Mouse (Mus musculus): ENCODE data around the gene Gla.

The Gla gene

DNA sequence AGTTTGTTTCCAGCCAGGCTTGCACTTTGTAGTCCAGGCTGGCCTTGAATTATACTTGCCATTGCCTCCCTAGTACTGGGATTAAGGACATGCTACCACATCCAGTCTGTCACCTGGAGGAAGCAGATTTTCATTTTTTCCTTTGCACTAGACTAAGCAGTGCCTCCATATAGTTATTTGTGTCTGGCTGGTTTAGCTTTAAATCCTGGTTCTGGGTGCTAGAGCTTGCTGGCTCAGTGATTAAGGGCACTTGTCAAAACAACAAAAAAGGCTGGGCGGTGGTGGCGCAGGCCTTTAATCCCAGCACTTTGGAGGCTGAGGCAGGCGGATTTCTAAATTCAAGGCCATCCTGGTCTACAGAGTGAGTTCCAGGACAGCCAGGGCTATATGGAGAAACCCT lies 11.9 kb downstream of the Gla start:
- DNase-seq (ENCODE audit: low read depth, low spot score): no peak

DNA sequence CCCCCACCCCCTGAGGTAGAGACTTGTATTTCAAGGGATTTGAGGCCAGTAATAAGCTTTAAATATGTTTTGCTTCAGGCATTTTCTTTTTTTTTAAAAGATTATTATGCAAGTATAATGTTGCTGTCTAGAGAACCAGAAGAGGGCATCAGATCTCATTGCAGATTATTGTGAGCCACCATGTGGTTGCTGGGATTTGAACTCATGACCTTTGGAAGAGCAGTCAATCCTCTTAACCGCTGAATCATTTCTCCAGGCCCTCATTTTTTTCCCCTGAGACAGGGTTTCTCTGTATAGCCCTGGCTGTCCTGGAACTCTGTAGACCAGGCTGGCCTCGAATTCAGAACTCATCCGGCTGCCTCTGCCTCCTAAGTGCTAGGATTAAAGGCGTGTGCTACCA lies 12.7 kb downstream of the Gla start:
- DNase-seq (ENCODE audit: low read depth, low spot score): peak; percentile 74

DNA sequence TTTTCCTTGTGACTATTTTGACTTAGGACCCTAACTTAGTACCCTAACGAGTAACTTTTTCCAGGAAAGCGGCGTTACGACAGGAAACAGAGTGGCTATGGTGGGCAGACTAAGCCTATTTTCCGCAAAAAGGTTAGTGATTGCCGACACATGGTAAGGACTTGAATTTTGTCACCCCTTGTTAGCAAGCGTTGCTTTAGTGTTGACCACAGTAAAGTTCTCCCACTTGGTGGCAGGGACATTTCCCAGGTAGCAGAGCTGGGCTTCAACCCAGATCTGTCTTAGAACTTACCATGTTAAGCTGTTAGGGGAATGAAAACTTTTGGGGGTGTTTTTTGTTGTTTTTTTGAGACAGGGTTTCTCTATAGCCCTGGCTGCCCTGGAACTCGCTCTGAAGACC lies 14.5 kb downstream of the Gla start:
- no peak for DNase-seq (ENCODE audit: low read depth, low spot score)

DNA sequence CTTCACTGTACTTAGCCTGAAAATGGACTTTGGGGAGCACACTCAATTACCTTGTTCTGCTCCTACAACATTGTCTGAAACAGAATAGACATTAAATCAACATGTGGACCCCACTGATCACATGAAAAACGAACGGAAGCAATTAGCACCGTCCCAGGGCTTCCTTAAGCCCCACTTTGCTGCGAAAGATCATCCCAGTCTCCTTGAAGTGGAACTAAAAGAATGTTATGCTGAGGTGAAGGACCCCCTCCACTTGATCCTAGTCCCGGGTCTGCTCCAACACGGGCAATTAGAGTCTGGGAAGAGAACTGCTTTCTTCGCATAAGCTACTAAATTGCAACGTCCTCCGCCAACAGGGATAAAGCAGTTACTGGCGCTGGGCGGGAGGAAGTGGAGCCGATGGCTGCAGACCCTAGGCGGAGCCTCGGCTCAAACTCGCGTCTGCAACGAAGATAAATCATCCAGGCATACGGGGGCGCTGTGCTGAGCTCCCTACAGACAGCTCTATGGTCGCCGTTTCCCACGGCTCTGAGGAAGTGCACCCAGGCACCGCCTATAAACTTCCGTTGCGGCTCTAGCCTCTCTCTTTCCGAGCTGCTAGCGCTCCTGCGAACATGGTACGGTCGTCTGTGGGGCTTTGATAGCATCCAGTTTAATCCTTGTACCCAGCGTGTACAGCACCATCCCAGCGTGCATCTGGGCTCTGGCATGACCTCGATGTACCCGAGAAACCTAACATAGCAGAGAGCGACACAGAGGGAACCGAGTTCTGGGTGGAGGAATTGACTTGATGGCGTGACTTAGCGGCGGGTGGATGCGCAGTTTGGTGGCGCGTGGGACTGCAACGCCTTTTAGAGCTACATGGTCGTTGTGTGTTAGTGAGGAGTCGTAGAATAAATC lies 15.6 kb downstream of the Gla start, which contains the start of gene Rpl36a:
Rpl36a (plus strand) TSS at position 552 of the 900 bp plus-strand sequence.
- DNase-seq (ENCODE audit: low read depth, low spot score): peak; percentile 95

DNA sequence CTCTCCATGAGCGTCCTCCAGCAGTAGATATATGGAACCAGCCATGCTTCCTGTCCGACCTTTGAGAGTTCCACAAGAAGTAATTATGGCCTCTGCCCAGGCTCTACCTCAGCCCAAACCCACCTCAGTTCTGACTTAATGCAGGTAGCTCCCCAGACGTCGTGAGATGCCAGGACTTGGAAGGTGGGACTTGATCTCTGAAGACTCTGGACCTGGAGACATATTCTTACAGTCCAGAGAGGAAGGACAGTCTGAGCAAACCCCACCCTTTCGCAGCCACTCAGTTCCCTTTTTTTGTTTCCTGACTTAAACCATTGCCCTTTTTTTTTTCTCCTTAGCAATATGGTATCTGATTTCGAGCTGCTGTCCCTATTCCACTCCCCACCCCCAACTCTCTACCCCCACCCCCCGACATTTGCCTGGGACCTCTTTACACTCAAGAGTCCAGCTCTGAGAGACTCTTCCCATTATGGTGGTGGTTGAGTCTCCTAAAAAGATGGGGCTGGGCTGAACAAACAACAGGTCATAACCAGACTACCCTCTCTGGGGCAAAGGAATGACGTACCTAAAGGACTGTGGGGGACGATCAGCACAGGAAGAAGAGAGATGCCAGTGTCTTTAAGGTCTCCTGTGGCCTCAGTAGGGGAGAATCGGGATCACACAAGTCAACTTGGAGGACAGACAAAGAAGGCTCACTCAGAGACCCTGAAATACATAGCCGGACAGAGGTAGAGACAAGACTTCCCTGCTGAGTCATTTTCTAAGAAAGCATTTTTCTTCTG lies 17.8 kb downstream of the Gla start, which contains the start of gene Btk:
Btk (minus strand) TSS at position 683 of the 782 bp plus-strand sequence.
- no peak for DNase-seq (ENCODE audit: low read depth, low spot score)

DNA sequence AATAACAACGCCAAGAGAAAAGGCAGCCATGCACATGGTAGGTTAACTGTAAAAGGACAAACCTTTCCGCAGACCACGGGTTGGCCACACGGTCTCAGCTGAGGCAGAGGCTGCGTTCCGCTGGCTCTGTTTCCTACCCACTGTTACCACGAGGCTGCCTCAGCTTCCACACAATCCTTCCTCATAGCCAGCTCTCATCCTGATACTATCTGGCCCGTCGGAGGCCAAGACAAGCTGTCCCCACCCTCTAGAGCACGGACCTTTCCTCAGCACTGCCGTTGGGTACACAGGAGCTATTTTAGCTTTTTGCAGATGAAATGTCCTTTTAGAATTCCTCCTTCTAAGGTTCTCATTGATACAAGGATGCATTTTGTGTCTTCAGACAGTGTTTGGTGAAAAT lies 18.7 kb downstream of the Gla start:
- no peak for DNase-seq (ENCODE audit: low read depth, low spot score)

DNA sequence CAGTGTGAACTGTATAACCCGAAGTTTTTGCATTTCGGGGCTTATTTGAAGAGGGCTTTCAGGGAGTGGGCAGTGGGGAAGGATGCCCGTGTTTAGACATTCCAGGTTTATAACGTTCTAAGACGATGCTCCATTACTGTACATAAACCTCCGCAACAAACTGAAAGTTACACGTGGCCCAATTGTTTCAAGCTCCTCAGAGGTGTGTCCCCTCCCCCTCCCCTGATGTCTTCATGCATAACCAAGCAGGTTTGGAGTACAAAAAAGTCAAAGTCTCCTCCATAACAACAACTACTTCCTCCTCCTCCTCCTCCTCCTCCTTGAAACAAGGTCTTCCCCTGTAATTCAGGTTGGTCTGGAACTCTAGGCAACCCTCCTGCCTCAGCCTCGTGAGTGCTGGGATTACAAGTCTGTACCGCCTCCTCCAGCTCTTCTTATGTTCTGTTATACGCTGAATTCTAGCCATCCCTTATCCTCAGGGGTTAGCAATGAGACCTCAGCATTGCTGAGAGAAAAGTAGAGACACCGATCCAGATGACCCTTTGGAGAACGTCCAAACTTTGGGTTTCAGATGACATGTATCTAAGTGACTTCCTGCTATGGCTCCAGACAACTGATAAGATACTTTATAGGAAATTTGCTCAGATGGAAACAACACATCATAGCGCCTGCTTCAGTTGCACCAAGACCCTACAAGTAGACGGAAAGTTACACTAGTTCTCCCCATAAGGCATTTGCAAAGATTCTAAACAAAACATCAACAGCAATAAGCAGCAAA lies 20.2 kb downstream of the Gla start:
- DNase-seq (ENCODE audit: low read depth, low spot score): no peak

DNA sequence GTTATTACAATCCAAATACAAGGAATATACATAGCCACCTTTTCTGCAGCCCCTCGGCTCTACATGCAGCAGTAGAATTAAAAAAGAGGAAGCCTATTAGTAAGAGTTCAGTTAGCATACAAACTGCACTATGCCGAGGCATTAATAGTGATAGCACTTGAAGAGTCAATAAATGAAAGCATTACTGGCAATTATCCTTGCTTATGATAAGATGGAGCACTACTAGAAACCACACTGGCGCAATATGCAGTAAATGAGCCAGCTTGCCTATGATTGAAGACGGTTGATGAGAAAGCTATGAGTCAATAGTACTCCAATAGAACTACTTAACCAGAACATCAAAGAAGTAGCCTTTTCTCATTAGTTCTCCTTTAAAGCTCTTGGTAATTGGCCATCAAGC lies 23.0 kb downstream of the Gla start:
- no peak for DNase-seq (ENCODE audit: low read depth, low spot score)

DNA sequence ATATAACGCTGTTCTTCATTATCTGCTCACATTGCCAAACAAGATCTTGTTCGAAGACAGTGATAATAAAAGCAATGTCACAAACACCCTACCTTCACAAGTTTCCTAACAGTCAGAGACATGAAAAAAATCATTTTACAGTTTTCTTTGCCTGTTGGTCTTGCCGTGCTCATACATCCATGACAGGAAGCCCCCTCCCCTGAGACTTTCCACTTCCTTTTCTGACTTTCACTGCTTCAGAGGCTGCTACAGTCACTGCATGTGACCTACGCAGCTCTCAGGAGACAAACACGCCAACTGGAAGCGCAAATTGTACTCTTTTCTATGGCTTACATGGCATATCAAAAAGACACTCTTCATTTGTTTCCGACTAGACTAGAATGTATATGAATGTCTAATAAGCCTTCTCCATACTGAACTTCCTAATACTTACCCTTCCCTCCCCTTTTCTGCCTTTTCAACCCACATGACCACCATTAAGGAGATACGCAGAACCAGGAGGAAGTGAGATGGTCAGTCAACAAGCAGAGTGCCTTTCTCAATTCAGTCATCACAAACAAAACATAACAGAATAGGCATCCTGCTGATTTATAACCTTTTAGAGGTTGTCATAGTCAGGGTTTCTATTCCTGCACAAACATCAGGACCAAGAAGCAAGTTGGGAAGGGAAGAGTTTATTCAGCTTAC lies 34.2 kb downstream of the Gla start:
- no peak for DNase-seq (ENCODE audit: low read depth, low spot score)

DNA sequence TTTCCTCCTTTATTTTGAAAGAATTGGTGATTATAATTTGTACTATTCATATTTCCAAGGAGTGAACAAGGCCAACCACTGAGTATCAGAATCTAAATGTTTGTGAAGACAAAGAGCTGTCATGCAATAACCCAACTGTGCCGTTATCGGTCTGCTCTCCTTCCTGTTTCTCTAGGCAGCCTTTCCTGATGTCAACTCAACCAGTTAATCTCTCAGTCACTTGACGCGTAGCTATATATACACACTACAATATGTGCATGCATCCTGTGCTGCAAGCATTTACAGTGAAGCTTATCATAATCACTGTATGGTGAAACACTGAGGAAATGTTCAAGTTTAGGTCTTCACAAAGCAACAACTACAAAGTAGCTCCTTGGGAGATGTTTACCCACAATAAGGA lies 36.6 kb downstream of the Gla start:
- no peak for DNase-seq (ENCODE audit: low read depth, low spot score)

DNA sequence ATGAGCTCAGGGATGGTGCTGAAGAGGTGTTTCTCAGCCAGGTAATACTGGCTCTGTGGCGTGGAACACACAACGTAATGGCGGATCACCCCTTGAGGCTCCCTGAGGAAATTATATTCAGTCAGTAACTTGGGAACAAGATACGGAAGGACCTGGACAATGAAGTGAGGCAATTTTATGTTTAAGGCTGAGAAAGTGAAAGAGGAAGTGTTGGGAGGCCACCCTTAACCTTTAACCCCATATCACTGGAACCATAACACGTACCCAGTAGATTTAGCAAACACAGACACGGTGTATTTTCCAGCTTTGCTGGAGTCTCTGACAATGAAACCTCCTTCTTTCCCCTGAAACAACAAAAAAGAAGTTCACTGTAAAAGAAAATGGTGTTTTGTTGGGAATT lies 46.5 kb downstream of the Gla start:
- no peak for DNase-seq (ENCODE audit: low read depth, low spot score)

DNA sequence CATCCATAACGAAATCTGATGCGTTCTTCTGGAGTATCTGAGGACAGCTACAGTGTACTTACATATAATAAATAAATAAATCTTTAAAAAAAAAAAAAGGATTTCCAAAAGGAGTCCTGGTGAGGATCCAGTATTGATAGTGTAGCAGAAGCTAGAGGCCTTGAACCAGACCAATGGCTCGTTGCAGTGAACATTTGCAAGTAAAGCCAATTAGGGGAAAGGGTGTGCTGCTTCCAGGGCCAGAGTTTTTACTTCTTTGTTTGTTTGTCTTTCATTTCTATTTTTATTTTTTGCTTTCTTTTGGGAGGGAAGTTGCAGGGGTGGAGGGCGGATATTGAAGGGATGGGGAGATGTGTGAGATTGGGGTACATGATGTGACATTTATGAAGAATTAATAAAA lies 47.6 kb downstream of the Gla start:
- no peak for DNase-seq (ENCODE audit: low read depth, low spot score)

DNA sequence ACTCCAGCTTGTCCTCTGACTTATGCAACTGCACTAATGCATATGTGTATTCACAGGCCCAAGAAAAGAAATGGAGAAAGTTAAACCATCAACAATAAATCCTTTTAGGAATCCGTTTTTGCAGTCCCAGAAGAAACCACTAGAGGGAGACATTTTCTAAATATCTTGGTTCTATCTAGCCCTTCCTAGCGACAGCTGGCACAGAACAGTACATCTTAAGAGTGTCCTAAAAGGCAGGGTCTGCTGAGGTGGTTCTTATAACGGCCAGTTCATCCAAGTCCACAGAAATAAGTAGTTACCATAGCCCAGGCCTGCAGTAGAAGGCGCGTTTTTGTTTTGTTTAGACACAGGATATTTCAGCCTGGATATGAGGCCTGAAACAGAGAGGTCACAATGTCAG lies 50.0 kb downstream of the Gla start:
- peak; percentile 81 for DNase-seq (ENCODE audit: low read depth, low spot score)

DNA sequence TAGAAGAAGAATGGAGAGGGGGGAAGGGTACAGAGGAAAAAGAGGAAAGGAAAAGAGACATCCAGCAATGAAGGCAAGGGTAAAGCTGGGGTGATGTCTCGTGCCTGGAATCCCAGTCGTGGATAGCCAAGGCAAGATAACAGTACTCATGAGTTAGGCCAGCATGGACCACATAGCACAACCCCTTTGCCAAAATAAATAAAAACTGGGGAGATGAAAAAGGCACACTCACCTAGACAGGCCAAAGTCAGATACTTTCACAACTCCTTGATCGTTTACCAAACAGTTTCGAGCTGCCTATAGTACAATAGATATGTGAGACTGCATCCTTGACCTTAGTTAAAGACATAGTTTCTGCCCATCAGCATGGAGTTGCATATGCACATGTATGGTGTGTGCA lies 53.6 kb downstream of the Gla start:
- DNase-seq (ENCODE audit: low read depth, low spot score): no peak

DNA sequence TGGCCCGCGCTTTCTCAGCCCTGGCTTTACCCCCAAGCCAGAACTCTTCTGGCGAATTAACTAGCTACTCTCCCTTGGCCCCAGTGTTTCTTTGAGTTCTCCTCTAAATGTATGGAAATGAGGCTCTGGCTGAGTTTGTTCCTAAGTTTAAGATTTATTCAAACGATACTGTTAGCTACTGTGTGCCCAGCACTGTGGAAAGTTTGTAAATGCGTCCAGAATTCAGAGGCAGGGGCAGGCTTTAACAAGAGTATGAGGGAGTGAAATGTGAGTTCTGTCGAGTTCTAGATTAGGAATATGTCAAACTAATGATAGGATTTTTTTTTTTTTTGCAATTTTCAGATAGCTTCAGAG lies 59.0 kb downstream of the Gla start:
- DNase-seq (ENCODE audit: low read depth, low spot score): no peak

DNA sequence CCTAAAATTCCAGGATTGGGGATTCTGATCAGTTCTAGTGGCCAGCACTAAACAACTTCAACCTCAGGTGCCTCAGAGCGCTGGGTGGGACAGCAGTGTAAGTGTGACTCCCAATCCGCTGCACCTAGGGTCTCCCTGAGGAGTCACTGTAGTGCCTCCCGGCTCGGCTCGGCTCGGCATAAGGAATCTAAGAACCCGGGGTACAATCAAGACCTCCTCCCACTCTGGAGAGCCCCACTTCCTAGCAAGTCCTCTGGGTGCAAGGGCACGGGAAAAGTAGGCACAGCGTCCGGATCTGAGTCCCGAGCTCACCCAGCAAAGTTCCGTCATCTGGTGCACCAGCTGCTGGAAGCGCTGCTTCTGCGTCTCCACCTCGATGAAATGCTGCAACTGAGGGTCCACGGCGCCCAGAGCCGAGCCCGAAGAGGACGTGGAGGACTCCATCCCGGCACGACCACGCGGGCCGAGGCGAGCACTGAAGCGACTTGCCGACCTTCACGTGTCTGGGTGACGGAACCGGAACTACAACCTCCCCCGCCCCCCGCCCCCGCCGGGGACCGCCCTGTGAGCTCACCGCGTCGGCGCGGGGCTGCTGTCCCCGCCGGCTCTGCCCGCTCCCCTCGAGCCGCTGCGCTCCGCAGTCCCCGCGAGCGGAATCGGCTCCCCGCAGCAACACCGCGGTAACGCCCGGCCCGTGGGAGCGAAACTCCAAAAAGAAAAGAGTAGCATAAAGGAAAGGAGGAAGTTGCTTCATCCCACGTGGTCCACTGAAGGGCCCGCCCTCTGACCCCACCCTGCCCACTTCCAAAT lies 59.6 kb downstream of the Gla start, which contains the start of gene Timm8a1:
Timm8a1 (minus strand) TSS at position 721 of the 810 bp plus-strand sequence.
- DNase-seq (ENCODE audit: low read depth, low spot score): peak; percentile 65

DNA sequence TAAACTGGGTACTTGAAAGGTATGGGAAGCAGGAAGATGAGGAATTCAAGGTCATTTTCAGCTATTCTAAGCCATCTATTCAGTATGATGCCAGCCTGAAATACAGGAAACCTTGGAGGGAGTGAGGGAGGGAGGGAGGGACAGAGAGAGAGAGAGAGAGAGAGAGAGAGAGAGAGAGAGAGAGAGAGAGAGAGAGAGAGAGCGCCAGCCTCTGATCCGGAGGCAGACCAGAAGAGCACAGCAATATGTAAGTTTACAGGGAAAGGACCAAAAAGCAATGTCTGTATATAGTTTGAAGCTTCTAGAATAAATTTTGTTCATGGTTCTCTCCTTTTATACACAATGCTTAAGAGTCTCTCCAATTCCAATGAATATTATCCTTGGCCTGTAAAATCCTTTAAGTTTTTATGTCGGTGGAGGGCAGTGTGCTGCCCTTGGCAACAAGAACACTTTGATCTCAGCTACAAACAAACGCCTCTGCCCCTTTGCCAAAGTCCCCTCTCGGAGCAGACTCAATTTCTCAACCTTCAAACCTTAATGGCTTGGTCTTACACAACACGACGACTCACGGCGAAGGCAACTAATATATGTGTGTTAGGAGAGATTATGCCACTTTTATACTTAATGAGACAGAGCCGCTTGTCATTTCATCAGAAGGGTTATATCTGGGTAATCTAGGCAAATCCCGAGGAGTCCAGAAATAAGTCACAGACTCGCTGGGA lies 60.4 kb downstream of the Gla start:
- peak; percentile 55 for DNase-seq (ENCODE audit: low read depth, low spot score)

DNA sequence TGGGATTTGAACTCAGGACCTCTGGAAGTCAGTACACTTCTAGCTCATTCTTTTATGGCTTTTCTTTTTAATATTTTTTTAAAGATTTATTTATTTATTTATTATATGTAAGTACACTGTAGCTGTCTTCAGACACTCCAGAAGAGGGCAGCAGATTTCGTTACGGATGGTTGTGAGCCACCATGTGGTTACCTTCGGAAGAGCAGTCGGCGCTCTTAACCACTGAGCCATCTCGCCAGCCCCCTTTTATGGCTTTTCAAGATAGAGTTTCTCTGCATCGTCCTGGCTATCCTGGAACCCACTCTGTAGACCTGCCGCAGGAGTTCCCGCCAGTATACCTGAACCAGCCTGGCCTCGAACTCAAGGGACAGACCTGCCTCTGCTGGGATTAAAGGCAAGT lies 61.1 kb downstream of the Gla start:
- DNase-seq (ENCODE audit: low read depth, low spot score): peak; percentile 52

Measured in 3T3-L1 (cell line).